Mouse (Mus musculus) midbrain, embryonic 16.5 days (tissue): ENCODE measurements at regions not wholly inside any gene's neighbourhood (a gene's known extent, or its start where the extent isn't known, plus 50 kb on each side); places are given as distances from the start of the nearest gene placed in this dataset.

ENCODE experiments used
- ATAC-seq: fragments of 200-750 bp; cut with Nextera tagmentation; 2 replicates; pipeline ENCODE4 v1.8.0; 2017; ENCODE audit warnings: moderate TSS enrichment
- H3K27ac ChIP-seq: fragments of 300-500 bp; sonication (generic); 2 replicates; pipeline ENCODE4 v1.5.1; 2014; ENCODE audit warnings: mild to moderate bottlenecking, low read length, mixed read lengths
- H3K27me3 ChIP-seq: fragments of 300-500 bp; sonication (generic); 2 replicates; pipeline ENCODE4 v1.6.1; 2014; ENCODE audit warnings: low read depth, low read length, mixed read lengths; ENCODE audit not compliant: control insufficient read depth, insufficient read depth
- H3K36me3 ChIP-seq: fragments of 300-500 bp; sonication (generic); 2 replicates; pipeline ENCODE4 v1.6.1; 2014; ENCODE audit warnings: mild to moderate bottlenecking, low read length, moderate library complexity, mixed read lengths; ENCODE audit not compliant: control insufficient read depth, insufficient read depth
- H3K4me1 ChIP-seq: fragments of 300-500 bp; sonication (generic); 2 replicates; pipeline ENCODE4 v1.6.1; 2014; ENCODE audit warnings: mild to moderate bottlenecking, low read length, mixed read lengths; ENCODE audit not compliant: control insufficient read depth, insufficient read depth
- H3K4me2 ChIP-seq: fragments of 300-500 bp; sonication (generic); 2 replicates; pipeline ENCODE4 v1.6.1; 2014; ENCODE audit warnings: mild to moderate bottlenecking, low read length, mixed read lengths
- H3K4me3 ChIP-seq: fragments of 300-500 bp; sonication (generic); 2 replicates; pipeline ENCODE4 v1.5.1; 2014; ENCODE audit warnings: low read depth, mild to moderate bottlenecking, low read length, moderate library complexity, mixed read lengths
- H3K9ac ChIP-seq: fragments of 300-500 bp; sonication (generic); 2 replicates; pipeline ENCODE4 v1.6.1; 2014; ENCODE audit warnings: low read depth, low read length, mixed read lengths
- H3K9me3 ChIP-seq: fragments of 300-500 bp; sonication (generic); replicated peaks from 2 replicates; pipeline ENCODE4 v1.6.1; 2014; ENCODE audit warnings: mild to moderate bottlenecking, low read length, mixed read lengths; ENCODE audit not compliant: control insufficient read depth, poor library complexity, severe bottlenecking
- WGBS: fragments of 180-500 bp; shearing (Covaris S2); extraction: QIAGEN DNeasy Blood & Tissue Kit; methylation state at CpG from one replicate; pipeline ENCODE4 v1.1.7; 2014; 5-methylcytosine and 5-hydroxymethylcytosine counted together

GRCm38 (mm10) chr8:18021196-18021595 lies 956.9 kb downstream of the Defb40 start:
- Histone ChIP-seq H3K4me2 (no peak overlapping the region), H3K4me3 (no peak overlapping the region), H3K27ac (no peak overlapping the region), H3K9ac (no peak overlapping the region), H3K27me3 (no peaks in the 10 kb centered on the region), H3K4me1 (no peaks in the 10 kb centered on the region), H3K36me3 (no peaks in the 10 kb centered on the region), H3K9me3 (no peaks in the 10 kb centered on the region)
- no peak for ATAC-seq
- 81% methylated on average over 2 of the region's 2 CpGs for WGBS

GRCm38 (mm10) chr8:18007567-18007966 lies 970.5 kb downstream of the Defb40 start:
- 20% methylated on average over 4 of the region's 4 CpGs for WGBS
- H3K4me2 ChIP-seq, result no peak overlapping the region
- no peaks in the 10 kb centered on the region for H3K4me1 ChIP-seq
- no peak overlapping the region for H3K9ac ChIP-seq
- no peaks in the 10 kb centered on the region for H3K27me3 ChIP-seq
- H3K9me3 ChIP-seq, result no peaks in the 10 kb centered on the region
- H3K36me3 ChIP-seq, result no peaks in the 10 kb centered on the region
- H3K27ac ChIP-seq, result no peak overlapping the region
- H3K4me3 ChIP-seq, result no peak overlapping the region
- ATAC-seq, result no peak

GRCm38 (mm10) chr8:18005660-18006059 lies 972.4 kb downstream of the Defb40 start:
- H3K9me3 ChIP-seq, result no peaks in the 10 kb centered on the region
- H3K27ac ChIP-seq, result no peak overlapping the region
- H3K27me3 ChIP-seq, result no peaks in the 10 kb centered on the region
- H3K4me2 ChIP-seq, result no peak overlapping the region
- 86% methylated on average over 2 of the region's 2 CpGs for WGBS
- H3K4me1 ChIP-seq, result no peaks in the 10 kb centered on the region
- H3K4me3 ChIP-seq, result no peak overlapping the region
- ATAC-seq, result no peak
- H3K36me3 ChIP-seq, result no peaks in the 10 kb centered on the region
- H3K9ac ChIP-seq, result no peak overlapping the region

- Histone ChIP-seq H3K4me1 (no peaks in the 10 kb centered on the region), H3K36me3 (no peaks in the 10 kb centered on the region), H3K9ac (no peak overlapping the region), H3K27me3 (no peaks in the 10 kb centered on the region), H3K9me3 (no peaks in the 10 kb centered on the region), H3K4me3 (no peak overlapping the region), H3K4me2 (no peak overlapping the region), H3K27ac (no peak overlapping the region)
- ATAC-seq, result no peak
- 87% methylated on average over 5 of the region's 5 CpGs for WGBS
Measured at GRCm38 (mm10) chr8:18000750-18001149, 977.3 kb downstream of the Defb40 start.

- WGBS, result 86% methylated on average over 1 of the region's 1 CpGs
Measured at GRCm38 (mm10) chr8:17984779-17985178, 993.3 kb downstream of the Defb40 start.

GRCm38 (mm10) chr8:17948848-17949247 lies 1029.2 kb downstream of the Defb40 start:
- no peaks in the 10 kb centered on the region for H3K36me3 ChIP-seq
- no peak overlapping the region for H3K9ac ChIP-seq
- peak; percentile 55; the same call in 1 of the 2 replicates for ATAC-seq
- no peak overlapping the region for H3K4me2 ChIP-seq
- no peak overlapping the region for H3K27ac ChIP-seq
- H3K27me3 ChIP-seq, result no peaks in the 10 kb centered on the region
- peaks cover 10% of the 10 kb centered on the region for H3K4me1 ChIP-seq
- 17% methylated on average over 1 of the region's 1 CpGs for WGBS
- H3K9me3 ChIP-seq, result no peaks in the 10 kb centered on the region
- no peak overlapping the region for H3K4me3 ChIP-seq

More at GRCm38 (mm10) chr8:17984779-17985178, 993.3 kb downstream of the Defb40 start:
- H3K27ac ChIP-seq, result no peak overlapping the region
- ATAC-seq, result no peak
- H3K36me3 ChIP-seq, result no peaks in the 10 kb centered on the region
- no peaks in the 10 kb centered on the region for H3K9me3 ChIP-seq
- H3K9ac ChIP-seq, result no peak overlapping the region
- H3K4me3 ChIP-seq, result no peak overlapping the region
- no peak overlapping the region for H3K4me2 ChIP-seq
- H3K4me1 ChIP-seq, result no peaks in the 10 kb centered on the region
- no peaks in the 10 kb centered on the region for H3K27me3 ChIP-seq

- H3K27me3 ChIP-seq, result no peaks in the 10 kb centered on the region
- H3K9me3 ChIP-seq, result no peaks in the 10 kb centered on the region
- H3K4me1 ChIP-seq, result peaks cover 10% of the 10 kb centered on the region
- WGBS, result 39% methylated on average over 22 of the region's 22 CpGs
- H3K27ac ChIP-seq, result no peak overlapping the region
- H3K4me2 ChIP-seq, result peak overlapping the region; percentile 46
- H3K4me3 ChIP-seq, result peak overlapping the region; percentile 7; the same call in 1 of the 2 replicates
- H3K36me3 ChIP-seq, result no peaks in the 10 kb centered on the region
- H3K9ac ChIP-seq, result no peak overlapping the region
- ATAC-seq, result peak; percentile 82
Measured at GRCm38 (mm10) chr8:17948053-17948834, 1029.8 kb downstream of the Defb40 start.

- ATAC-seq, result no peak
- no peak overlapping the region for H3K27ac ChIP-seq
Measured at GRCm38 (mm10) chr8:17934696-17935095, 1043.4 kb downstream of the Defb40 start.

GRCm38 (mm10) chr8:17909316-17909715 lies 1068.7 kb downstream of the Defb40 start:
- WGBS, result 91% methylated on average over 15 of the region's 15 CpGs
- Histone ChIP-seq H3K36me3 (no peaks in the 10 kb centered on the region), H3K4me1 (no peaks in the 10 kb centered on the region), H3K4me2 (no peak overlapping the region), H3K27me3 (no peaks in the 10 kb centered on the region), H3K9ac (no peak overlapping the region), H3K9me3 (no peaks in the 10 kb centered on the region), H3K27ac (no peak overlapping the region), H3K4me3 (no peak overlapping the region)
- ATAC-seq, result no peak

More at GRCm38 (mm10) chr8:17934696-17935095, 1043.4 kb downstream of the Defb40 start:
- H3K4me2 ChIP-seq, result no peak overlapping the region
- no peak overlapping the region for H3K4me3 ChIP-seq
- H3K9me3 ChIP-seq, result no peaks in the 10 kb centered on the region
- H3K27me3 ChIP-seq, result no peaks in the 10 kb centered on the region
- H3K4me1 ChIP-seq, result no peaks in the 10 kb centered on the region; the same call in 1 of the 2 replicates
- H3K9ac ChIP-seq, result no peak overlapping the region
- no peaks in the 10 kb centered on the region for H3K36me3 ChIP-seq
